Mouse (Mus musculus) small intestine, adult 2 months (tissue): ENCODE measurements around the gene Spata2l.

Experiments used
- CTCF ChIP-seq: fragments of 200-500 bp; IDR thresholded peaks from 2 replicates; pipeline ENCODE4 v1.5.1; 2012; ENCODE audit warnings: low read depth, mild to moderate bottlenecking, control low read depth, inconsistent platforms, low read length, moderate library complexity, mixed read lengths; ENCODE audit not compliant: insufficient replicate concordance, insufficient read length; ENCODE audit errors: extremely low read depth
- POLR2A ChIP-seq: fragments of 200-500 bp; IDR thresholded peaks from 2 replicates; pipeline ENCODE4 v1.6.1; 2012; ENCODE audit warnings: low read depth, mild to moderate bottlenecking, control low read depth, inconsistent platforms, low read length, moderate library complexity

DNA sequence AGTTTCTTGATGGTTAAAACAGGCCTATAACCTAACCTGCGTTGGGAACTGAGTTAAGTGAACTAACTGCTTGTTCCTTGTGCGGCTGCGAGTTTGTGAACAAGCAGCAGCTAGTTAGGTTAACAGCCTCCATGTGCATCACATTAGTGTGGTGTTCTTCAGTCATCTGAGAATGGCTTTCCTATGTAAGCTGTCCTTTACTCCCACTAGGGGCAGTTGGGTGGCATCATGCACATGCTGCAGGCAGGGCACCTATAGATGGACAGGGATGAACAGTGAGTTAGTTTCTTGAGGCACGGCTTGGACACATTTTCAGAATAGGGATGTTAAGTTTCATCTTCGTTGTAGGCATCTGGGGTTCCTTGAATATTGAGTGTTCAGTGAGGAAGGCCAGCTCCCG, 19.1 kb upstream of the Spata2l start:
- TF ChIP-seq CTCF (no peak), POLR2A (no peak)
